Mouse (Mus musculus) heart, embryonic 16.5 days (tissue): Measurements from ENCODE around the gene Actl10. TPM values are rescaled to one million over a fixed set of nuclear protein-coding genes. Genes with fewer than 3 reads are reported as not detected.

Experiments
- ATAC-seq: fragments of 200-750 bp; cut with Nextera tagmentation; replicated peaks from 2 replicates; pipeline ENCODE4 v1.8.0; 2017; ENCODE audit warnings: moderate number of reproducible peaks; ENCODE audit not compliant: insufficient read depth, low FRiP score; ENCODE audit errors: extremely low read depth
- H3K27ac ChIP-seq: fragments of 300-500 bp; sonication (generic); 2 replicates; pipeline ENCODE4 v1.5.1; 2014; ENCODE audit warnings: mild to moderate bottlenecking, low read length, control low read depth, moderate library complexity
- H3K27me3 ChIP-seq: fragments of 300-500 bp; sonication (generic); 2 replicates; pipeline ENCODE4 v1.6.1; 2014; ENCODE audit warnings: low read length, mixed read lengths; ENCODE audit not compliant: control insufficient read depth, insufficient read depth
- H3K36me3 ChIP-seq: fragments of 300-500 bp; sonication (generic); 2 replicates; pipeline ENCODE4 v1.6.1; 2014; ENCODE audit not compliant: control insufficient read depth, insufficient read depth
- H3K4me1 ChIP-seq: fragments of 300-500 bp; sonication (generic); 2 replicates; pipeline ENCODE4 v1.6.1; 2014; ENCODE audit warnings: low read length, mixed read lengths; ENCODE audit not compliant: control insufficient read depth, insufficient read depth
- H3K4me2 ChIP-seq: fragments of 300-500 bp; sonication (generic); 2 replicates; pipeline ENCODE4 v1.6.1; 2014; ENCODE audit warnings: low read depth, mild to moderate bottlenecking, control low read depth, low read length
- H3K4me3 ChIP-seq: fragments of 300-500 bp; sonication (generic); 2 replicates; pipeline ENCODE4 v1.5.1; 2014; ENCODE audit warnings: mild to moderate bottlenecking, control low read depth, low read length
- H3K9ac ChIP-seq: fragments of 300-500 bp; sonication (generic); 2 replicates; pipeline ENCODE4 v1.6.1; 2014; ENCODE audit warnings: low read length, control low read depth
- H3K9me3 ChIP-seq: fragments of 300-500 bp; sonication (generic); replicated peaks from 2 replicates; pipeline ENCODE4 v1.6.1; 2016; ENCODE audit warnings: low read length; ENCODE audit not compliant: control insufficient read depth
- WGBS: fragments of 180-500 bp; shearing (Covaris S2); extraction: QIAGEN DNeasy Blood & Tissue Kit; methylation state at CpG from one replicate; pipeline ENCODE4 v1.1.7; 2014; 5-methylcytosine and 5-hydroxymethylcytosine counted together
- polyA plus RNA-seq: library from polyadenylated mRNA; unstranded; fragments of >200 nt; fragmentation: Nextera tagmentation; extraction: Ambion mirVana; gene quantifications from 2 replicates; pipeline ENCODE4 v1.2.1, GENCODE M21; 2015

Actl10 gene
- polyA plus RNA-seq, 1 experiment from 2014 or later: 0.16 TPM

DNA sequence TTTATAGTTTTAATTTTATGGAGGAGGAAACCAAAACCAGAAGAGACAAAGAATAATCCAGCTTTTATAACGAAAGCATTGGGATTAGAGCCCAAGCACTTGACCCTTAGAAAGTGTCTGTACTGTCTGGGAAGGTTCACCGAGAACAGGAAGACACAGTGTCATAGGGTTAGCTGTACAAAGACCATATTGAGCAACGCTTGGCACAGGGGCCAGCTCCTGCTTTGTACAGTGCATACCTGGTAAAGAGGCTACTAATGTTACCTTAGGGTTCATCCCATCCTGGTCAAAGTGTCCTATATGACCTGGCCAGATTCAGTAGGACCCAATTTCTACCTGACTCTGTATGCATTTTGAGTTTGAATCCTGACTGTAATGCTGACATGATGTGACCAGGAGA lies 49.7 kb downstream of the Actl10 start:
- no peak for ATAC-seq
- Histone ChIP-seq H3K9me3 (no peaks in the 10 kb centered on the region), H3K9ac (no peak overlapping the region), H3K27ac (no peak overlapping the region), H3K4me3 (no peak overlapping the region), H3K4me2 (no peak overlapping the region), H3K27me3 (no peaks in the 10 kb centered on the region), H3K4me1 (peaks cover 10% of the 10 kb centered on the region), H3K36me3 (no peaks in the 10 kb centered on the region)
- 70% methylated on average over 3 of the region's 3 CpGs for WGBS

Other genes with a start within 250 kb of the Actl10 start
- not detected in 2 replicates for gene Bpifb9b, start 244.5 kb upstream of the Actl10 start, polyA plus RNA-seq
- 15.4 and 20.0 TPM in 2 replicates for gene Cdk5rap1, start 178.8 kb upstream of the Actl10 start, polyA plus RNA-seq
- gene Snta1, start 143.7 kb upstream of the Actl10 start, polyA plus RNA-seq: 57.8 and 61.8 TPM in 2 replicates
- 28.5 and 29.7 TPM in 2 replicates for gene Cbfa2t2, start 115.3 kb upstream of the Actl10 start, polyA plus RNA-seq
- 0.67 and 0.71 TPM in 2 replicates for gene 1700003F12Rik, start 4.7 kb upstream of the Actl10 start, polyA plus RNA-seq
- 1.7 and 2.8 TPM in 2 replicates for gene Necab3, start 7.1 kb downstream of the Actl10 start, polyA plus RNA-seq
- 18.9 and 22.1 TPM in 2 replicates for gene E2f1, start 18.1 kb downstream of the Actl10 start, polyA plus RNA-seq
- gene Pxmp4, start 51.9 kb downstream of the Actl10 start, polyA plus RNA-seq: 28.2 and 29.5 TPM in 2 replicates
- 0.45 and 0.74 TPM in 2 replicates for gene Zfp341, start 61.5 kb downstream of the Actl10 start, polyA plus RNA-seq
- not detected in 2 replicates for gene 4930519P11Rik, start 61.7 kb downstream of the Actl10 start, polyA plus RNA-seq
- 22.5 and 23.0 TPM in 2 replicates for gene Chmp4b, start 99.9 kb downstream of the Actl10 start, polyA plus RNA-seq
- not detected in 2 replicates for gene Gm14214, start 218.3 kb downstream of the Actl10 start, polyA plus RNA-seq
- 29.0 and 36.6 TPM in 2 replicates for gene Raly, start 239.3 kb downstream of the Actl10 start, polyA plus RNA-seq
- 0.65 and 0.93 TPM in 2 replicates for gene a, start 239.6 kb downstream of the Actl10 start, polyA plus RNA-seq